Mouse (Mus musculus): ENCODE data around the gene Map4k3. TPM values are rescaled to one million over a fixed set of nuclear protein-coding genes. Genes with fewer than 3 reads are reported as not detected.

The Map4k3 gene
- polyA plus RNA-seq, 1 experiment from 2014 or later, result 33.3 TPM

- no peak overlapping the region for H3K27ac ChIP-seq (ENCODE audit: low read depth)
- H3K4me3 ChIP-seq (ENCODE audit: low read depth, low read length), result no peak overlapping the region
- no peaks in the 10 kb centered on the region for H3K4me1 ChIP-seq (replicated peaks; ENCODE audit: control insufficient read depth, insufficient read depth, low read length)
- no peak overlapping the region for H3K9ac ChIP-seq (ENCODE audit: low read length)
- H3K27me3 ChIP-seq (replicated peaks; ENCODE audit: control insufficient read depth, insufficient read depth, low read length), result no peaks in the 10 kb centered on the region
- H3K36me3 ChIP-seq (ENCODE audit: control insufficient read depth, insufficient read depth, low read length), result no peaks in the 10 kb centered on the region
- H3K4me2 ChIP-seq (ENCODE audit: low read length), result no peak overlapping the region
- no peak for ATAC-seq (replicated peaks; ENCODE audit: low FRiP score, low TSS enrichment, low read depth)
- 61% methylated on average over 14 of the region's 14 CpGs for WGBS
- no peak for DNase-seq (ENCODE audit: low spot score)
- H3K9me3 ChIP-seq (ENCODE audit: control insufficient read depth, low read length), result no peaks in the 10 kb centered on the region
These were observed 169.7 kb downstream of the Map4k3 start for GRCm38 (mm10) chr17:80558583-80558982.

- no peaks in the 10 kb centered on the region for H3K36me3 ChIP-seq (ENCODE audit: control insufficient read depth, insufficient read depth, low read length)
- no peak overlapping the region for H3K27ac ChIP-seq (ENCODE audit: low read depth)
- 99% methylated on average over 5 of the region's 5 CpGs for WGBS
- ATAC-seq (replicated peaks; ENCODE audit: low FRiP score, low TSS enrichment, low read depth), result no peak
- no peaks in the 10 kb centered on the region for H3K9me3 ChIP-seq (ENCODE audit: control insufficient read depth, low read length)
- H3K9ac ChIP-seq (ENCODE audit: low read length), result no peak overlapping the region
- no peaks in the 10 kb centered on the region for H3K4me1 ChIP-seq (replicated peaks; ENCODE audit: control insufficient read depth, insufficient read depth, low read length)
- no peak overlapping the region for H3K4me2 ChIP-seq (ENCODE audit: low read length)
- no peak overlapping the region for H3K4me3 ChIP-seq (ENCODE audit: low read depth, low read length)
- DNase-seq (ENCODE audit: low spot score), result no peak
- H3K27me3 ChIP-seq (replicated peaks; ENCODE audit: control insufficient read depth, insufficient read depth, low read length), result no peaks in the 10 kb centered on the region
These were observed 170.8 kb downstream of the Map4k3 start for GRCm38 (mm10) chr17:80557461-80557860.

DNA sequence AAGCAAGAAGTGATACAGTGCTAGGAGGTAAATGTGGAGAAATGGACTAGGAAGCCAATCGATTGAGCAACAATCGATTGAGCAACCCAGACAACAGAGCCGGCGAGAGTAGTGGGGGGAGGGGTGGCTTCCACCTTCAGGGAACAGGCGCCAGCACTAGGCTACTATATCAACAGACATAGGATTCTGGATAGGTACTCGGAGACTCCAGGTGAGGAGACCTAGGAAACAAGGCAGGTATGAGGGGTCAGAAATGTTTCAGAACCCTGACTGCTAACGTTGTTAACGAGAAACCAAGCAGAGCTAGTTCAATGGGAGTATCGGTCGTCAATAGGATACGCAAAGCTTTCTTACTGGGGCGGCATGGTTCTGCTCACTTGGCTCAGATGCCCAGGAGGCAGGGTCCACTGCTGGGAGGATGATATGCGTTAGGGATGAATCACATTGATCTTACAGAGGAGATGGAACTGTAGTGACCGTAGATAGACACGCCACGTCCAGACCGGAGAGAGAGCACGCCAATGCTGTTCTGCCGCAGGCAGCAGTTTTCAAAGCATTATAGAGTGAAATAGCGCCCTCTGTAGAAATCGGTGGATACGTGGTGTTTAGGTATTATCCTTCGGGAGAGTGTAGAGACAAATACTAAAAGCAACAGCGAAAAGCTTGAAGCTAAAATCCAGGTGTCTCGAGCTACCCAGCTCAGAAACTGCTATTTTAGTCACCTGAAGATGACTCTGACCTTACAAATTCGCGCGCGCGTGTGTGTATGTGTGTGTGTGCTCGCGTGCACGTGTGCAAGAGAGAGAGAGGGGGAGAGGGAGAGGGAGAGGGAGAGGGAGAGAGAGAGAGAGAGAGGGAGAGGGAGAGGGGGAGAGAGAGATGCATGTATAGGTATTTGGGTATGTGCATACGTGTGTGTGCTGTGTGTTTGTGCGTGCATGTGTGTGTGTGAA lies 174.7 kb downstream of the Map4k3 start:
- peak overlapping the region; percentile 51 for H3K9ac ChIP-seq (ENCODE audit: low read length)
- no peaks in the 10 kb centered on the region for H3K9me3 ChIP-seq (ENCODE audit: control insufficient read depth, low read length)
- H3K4me1 ChIP-seq (replicated peaks; ENCODE audit: control insufficient read depth, insufficient read depth, low read length), result no peaks in the 10 kb centered on the region
- H3K27ac ChIP-seq (ENCODE audit: low read depth), result peak overlapping the region; percentile 12; the same call in 1 of the 2 replicates
- H3K4me2 ChIP-seq (ENCODE audit: low read length), result peak overlapping the region; percentile 56
- H3K36me3 ChIP-seq (ENCODE audit: control insufficient read depth, insufficient read depth, low read length), result no peaks in the 10 kb centered on the region
- peak; percentile 87 for DNase-seq (ENCODE audit: low spot score)
- H3K27me3 ChIP-seq (replicated peaks; ENCODE audit: control insufficient read depth, insufficient read depth, low read length), result no peaks in the 10 kb centered on the region
- peak overlapping the region; percentile 54 for H3K4me3 ChIP-seq (ENCODE audit: low read depth, low read length)
- 2% methylated on average over 35 of the region's 35 CpGs for WGBS
- peak; percentile 80 for ATAC-seq (replicated peaks; ENCODE audit: low FRiP score, low TSS enrichment, low read depth)

DNA sequence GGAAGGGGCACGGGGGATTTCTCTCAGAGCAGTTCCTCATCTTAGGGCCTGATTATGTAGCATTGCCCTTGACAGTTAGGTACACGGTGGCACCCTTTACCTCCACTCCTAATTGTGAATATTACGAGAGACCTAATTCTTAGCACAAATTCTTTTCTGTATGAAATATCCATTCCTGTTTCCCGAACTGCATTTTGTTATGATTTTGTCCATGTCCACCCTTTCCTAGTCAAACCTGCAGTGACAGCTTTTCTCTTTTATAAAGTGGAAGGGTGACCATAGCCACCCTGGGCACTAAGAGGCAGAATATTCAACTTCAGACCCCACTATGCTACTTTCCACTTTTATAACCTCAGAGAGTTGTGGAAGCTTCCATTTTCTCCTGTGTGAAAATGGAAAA lies 175.6 kb downstream of the Map4k3 start:
- Histone ChIP-seq H3K9ac (ENCODE audit: low read length) (no peak overlapping the region), H3K27me3 (replicated peaks; ENCODE audit: control insufficient read depth, insufficient read depth, low read length) (no peaks in the 10 kb centered on the region), H3K4me2 (ENCODE audit: low read length) (peak overlapping the region; percentile 56; the same call in 1 of the 2 replicates), H3K27ac (ENCODE audit: low read depth) (no peak overlapping the region), H3K36me3 (ENCODE audit: control insufficient read depth, insufficient read depth, low read length) (no peaks in the 10 kb centered on the region), H3K4me1 (replicated peaks; ENCODE audit: control insufficient read depth, insufficient read depth, low read length) (no peaks in the 10 kb centered on the region), H3K9me3 (ENCODE audit: control insufficient read depth, low read length) (no peaks in the 10 kb centered on the region), H3K4me3 (ENCODE audit: low read depth, low read length) (no peak overlapping the region)
- ATAC-seq (replicated peaks; ENCODE audit: low FRiP score, low TSS enrichment, low read depth) (no peak), DNase-seq (ENCODE audit: low spot score) (no peak)
- 74% methylated on average over 4 of the region's 4 CpGs for WGBS

DNA sequence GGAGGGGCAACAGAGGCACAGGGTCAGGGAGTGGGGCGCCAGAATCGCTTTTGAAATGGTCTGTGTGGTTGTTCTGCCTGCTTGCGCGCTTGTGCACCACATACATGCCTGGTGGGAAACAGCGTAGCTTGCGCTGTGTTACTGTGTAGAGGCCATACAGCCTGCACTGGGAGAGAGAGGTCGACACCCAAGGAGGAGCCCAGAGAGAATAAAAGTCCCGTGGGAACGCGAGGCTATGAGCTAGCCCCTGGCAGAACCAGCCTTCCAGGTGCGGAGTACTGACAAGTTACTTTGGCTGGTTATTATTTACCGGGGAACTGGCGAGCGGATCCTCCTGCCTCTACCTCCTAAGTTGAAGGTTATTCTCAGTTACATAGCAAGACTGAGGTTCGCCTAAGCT lies 177.3 kb downstream of the Map4k3 start:
- Histone ChIP-seq H3K27ac (ENCODE audit: low read depth) (no peak overlapping the region), H3K9me3 (ENCODE audit: control insufficient read depth, low read length) (no peaks in the 10 kb centered on the region), H3K36me3 (ENCODE audit: control insufficient read depth, insufficient read depth, low read length) (no peaks in the 10 kb centered on the region), H3K4me2 (ENCODE audit: low read length) (no peak overlapping the region), H3K4me3 (ENCODE audit: low read depth, low read length) (no peak overlapping the region), H3K4me1 (replicated peaks; ENCODE audit: control insufficient read depth, insufficient read depth, low read length) (no peaks in the 10 kb centered on the region), H3K27me3 (replicated peaks; ENCODE audit: control insufficient read depth, insufficient read depth, low read length) (no peaks in the 10 kb centered on the region), H3K9ac (ENCODE audit: low read length) (no peak overlapping the region)
- ATAC-seq (replicated peaks; ENCODE audit: low FRiP score, low TSS enrichment, low read depth) (no peak), DNase-seq (ENCODE audit: low spot score) (no peak)
- 77% methylated on average over 15 of the region's 15 CpGs for WGBS

DNA sequence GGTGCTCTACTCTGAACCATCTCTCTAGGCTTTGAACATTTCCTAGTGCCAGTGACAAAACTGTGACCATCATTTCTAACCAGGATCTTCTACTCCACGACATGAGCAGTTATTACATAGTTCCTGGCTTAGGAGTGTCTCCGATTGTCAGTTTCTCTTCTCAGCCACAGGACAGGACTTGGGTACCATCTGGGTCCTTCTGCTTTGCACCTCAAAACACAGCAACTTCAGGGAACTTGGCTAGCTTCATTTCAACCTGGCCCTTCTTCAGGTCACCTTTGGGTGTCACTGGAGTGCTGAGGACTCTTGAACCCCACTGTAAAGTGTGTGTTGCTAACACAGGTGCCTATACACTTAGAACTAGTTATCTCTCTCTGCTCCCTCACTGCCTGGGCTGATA lies 181.4 kb downstream of the Map4k3 start:
- no peak for ATAC-seq (replicated peaks; ENCODE audit: low FRiP score, low TSS enrichment, low read depth)
- H3K4me2 ChIP-seq (ENCODE audit: low read length), result no peak overlapping the region

GRCm38 (mm10) chr17:80546227-80546626 lies 182.1 kb downstream of the Map4k3 start:
- H3K27ac ChIP-seq (ENCODE audit: low read depth), result no peak overlapping the region
- 92% methylated on average over 8 of the region's 8 CpGs for WGBS
- ATAC-seq (replicated peaks; ENCODE audit: low FRiP score, low TSS enrichment, low read depth) (no peak), DNase-seq (ENCODE audit: low spot score) (no peak)
- H3K9me3 ChIP-seq (ENCODE audit: control insufficient read depth, low read length), result no peaks in the 10 kb centered on the region
- no peaks in the 10 kb centered on the region for H3K36me3 ChIP-seq (ENCODE audit: control insufficient read depth, insufficient read depth, low read length)
- no peaks in the 10 kb centered on the region for H3K27me3 ChIP-seq (replicated peaks; ENCODE audit: control insufficient read depth, insufficient read depth, low read length)
- no peak overlapping the region for H3K4me2 ChIP-seq (ENCODE audit: low read length)
- no peak overlapping the region for H3K9ac ChIP-seq (ENCODE audit: low read length)
- no peaks in the 10 kb centered on the region for H3K4me1 ChIP-seq (replicated peaks; ENCODE audit: control insufficient read depth, insufficient read depth, low read length)
- H3K4me3 ChIP-seq (ENCODE audit: low read depth, low read length), result no peak overlapping the region

More for the DNA sequence above, 181.4 kb downstream of the Map4k3 start:
- no peaks in the 10 kb centered on the region for H3K9me3 ChIP-seq (ENCODE audit: control insufficient read depth, low read length)
- H3K27me3 ChIP-seq (replicated peaks; ENCODE audit: control insufficient read depth, insufficient read depth, low read length), result no peaks in the 10 kb centered on the region
- no peak overlapping the region for H3K9ac ChIP-seq (ENCODE audit: low read length)
- H3K4me3 ChIP-seq (ENCODE audit: low read depth, low read length), result no peak overlapping the region
- no peaks in the 10 kb centered on the region for H3K36me3 ChIP-seq (ENCODE audit: control insufficient read depth, insufficient read depth, low read length)
- DNase-seq (ENCODE audit: low spot score), result no peak
- H3K4me1 ChIP-seq (replicated peaks; ENCODE audit: control insufficient read depth, insufficient read depth, low read length), result no peaks in the 10 kb centered on the region
- WGBS, result 92% methylated on average over 2 of the region's 2 CpGs
- no peak overlapping the region for H3K27ac ChIP-seq (ENCODE audit: low read depth)

DNA sequence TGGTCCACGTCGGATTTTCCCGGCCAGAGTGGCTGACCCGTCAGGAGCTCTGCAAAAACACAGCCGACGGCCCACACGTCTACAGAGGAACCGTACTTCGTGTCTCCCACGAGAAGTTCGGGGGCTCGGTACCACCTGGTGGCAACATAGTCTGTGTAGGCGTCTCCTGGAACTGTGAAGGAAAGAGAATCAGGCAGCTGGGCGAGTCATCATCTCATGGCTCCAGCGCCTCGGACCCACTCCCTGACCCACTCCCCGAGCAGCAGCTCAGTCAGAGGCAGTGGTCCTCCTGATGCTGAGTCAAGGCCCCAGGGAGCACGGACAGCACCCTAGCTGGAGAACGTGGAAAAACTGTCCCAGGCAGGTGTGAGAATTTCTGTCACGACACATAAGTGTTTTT lies 184.6 kb downstream of the Map4k3 start:
- 84% methylated on average over 20 of the region's 20 CpGs for WGBS
- ATAC-seq (replicated peaks; ENCODE audit: low FRiP score, low TSS enrichment, low read depth) (no peak), DNase-seq (ENCODE audit: low spot score) (no peak)
- Histone ChIP-seq H3K9ac (ENCODE audit: low read length) (no peak overlapping the region), H3K27me3 (replicated peaks; ENCODE audit: control insufficient read depth, insufficient read depth, low read length) (no peaks in the 10 kb centered on the region), H3K4me3 (ENCODE audit: low read depth, low read length) (no peak overlapping the region), H3K4me2 (ENCODE audit: low read length) (no peak overlapping the region), H3K9me3 (ENCODE audit: control insufficient read depth, low read length) (no peaks in the 10 kb centered on the region), H3K4me1 (replicated peaks; ENCODE audit: control insufficient read depth, insufficient read depth, low read length) (no peaks in the 10 kb centered on the region), H3K27ac (ENCODE audit: low read depth) (no peak overlapping the region), H3K36me3 (ENCODE audit: control insufficient read depth, insufficient read depth, low read length) (no peaks in the 10 kb centered on the region)

GRCm38 (mm10) chr17:80537136-80537535 lies 191.1 kb downstream of the Map4k3 start:
- no peak overlapping the region for H3K27ac ChIP-seq (ENCODE audit: low read depth)
- H3K4me2 ChIP-seq (ENCODE audit: low read length), result no peak overlapping the region
- no peaks in the 10 kb centered on the region for H3K4me1 ChIP-seq (replicated peaks; ENCODE audit: control insufficient read depth, insufficient read depth, low read length)
- no peak overlapping the region for H3K4me3 ChIP-seq (ENCODE audit: low read depth, low read length)
- H3K9me3 ChIP-seq (ENCODE audit: control insufficient read depth, low read length), result no peaks in the 10 kb centered on the region
- no peaks in the 10 kb centered on the region for H3K27me3 ChIP-seq (replicated peaks; ENCODE audit: control insufficient read depth, insufficient read depth, low read length)
- DNase-seq (ENCODE audit: low spot score) (peak; percentile 39), ATAC-seq (replicated peaks; ENCODE audit: low FRiP score, low TSS enrichment, low read depth) (no peak)
- H3K9ac ChIP-seq (ENCODE audit: low read length), result no peak overlapping the region
- no peaks in the 10 kb centered on the region for H3K36me3 ChIP-seq (ENCODE audit: control insufficient read depth, insufficient read depth, low read length)
- WGBS, result 58% methylated on average over 6 of the region's 6 CpGs
